Mouse (Mus musculus) small intestine, adult 2 months (tissue): ENCODE results near the gene Scmh1. TPM values are rescaled to one million over a fixed set of nuclear protein-coding genes. Genes with fewer than 3 reads are reported as not detected.

Source experiments
- H3K27ac ChIP-seq: fragments of 200-500 bp; 2 replicates; pipeline ENCODE4 v1.5.1; 2012; ENCODE audit warnings: low read depth, low read length, control low read depth, inconsistent platforms; ENCODE audit not compliant: insufficient read depth
- H3K27me3 ChIP-seq: fragments of 200-500 bp; 2 replicates; pipeline ENCODE4 v1.6.1; 2012; ENCODE audit warnings: mild to moderate bottlenecking, moderate library complexity, low read length, inconsistent platforms; ENCODE audit not compliant: control insufficient read depth, insufficient read depth
- H3K36me3 ChIP-seq: fragments of 200-500 bp; 2 replicates; pipeline ENCODE4 v1.6.1; 2012; ENCODE audit warnings: mild to moderate bottlenecking, low read length, control low read depth, inconsistent platforms; ENCODE audit not compliant: control insufficient read depth, insufficient read depth
- H3K4me1 ChIP-seq: fragments of 200-500 bp; 2 replicates; pipeline ENCODE4 v1.6.1; 2012; ENCODE audit warnings: low read length, inconsistent platforms, mixed read lengths; ENCODE audit not compliant: control insufficient read depth, insufficient read depth, insufficient read length
- H3K4me3 ChIP-seq: fragments of 200-500 bp; 2 replicates; pipeline ENCODE4 v1.5.1; 2012; ENCODE audit warnings: low read depth, mild to moderate bottlenecking, control low read depth, inconsistent platforms, low read length, moderate library complexity
- CTCF ChIP-seq: fragments of 200-500 bp; IDR thresholded peaks from 2 replicates; pipeline ENCODE4 v1.5.1; 2012; ENCODE audit warnings: low read depth, mild to moderate bottlenecking, control low read depth, inconsistent platforms, low read length, moderate library complexity, mixed read lengths; ENCODE audit not compliant: insufficient replicate concordance, insufficient read length; ENCODE audit errors: extremely low read depth
- POLR2A ChIP-seq: fragments of 200-500 bp; IDR thresholded peaks from 2 replicates; pipeline ENCODE4 v1.6.1; 2012; ENCODE audit warnings: low read depth, mild to moderate bottlenecking, control low read depth, inconsistent platforms, low read length, moderate library complexity
- WGBS: fragments of 180-500 bp; shearing (Covaris S2); methylation state at CpG from one replicate; pipeline ENCODE4 v1.1.7; 2018; 5-methylcytosine and 5-hydroxymethylcytosine counted together
- polyA plus RNA-seq: library from polyadenylated mRNA; depleted of rRNA; stranded (reverse); fragments of >200 nt; gene quantifications from 2 replicates; pipeline ENCODE4 v1.2.3, GENCODE M21; 2012

The Scmh1 gene
- polyA plus RNA-seq, 1 experiment, result 10.6 TPM

DNA sequence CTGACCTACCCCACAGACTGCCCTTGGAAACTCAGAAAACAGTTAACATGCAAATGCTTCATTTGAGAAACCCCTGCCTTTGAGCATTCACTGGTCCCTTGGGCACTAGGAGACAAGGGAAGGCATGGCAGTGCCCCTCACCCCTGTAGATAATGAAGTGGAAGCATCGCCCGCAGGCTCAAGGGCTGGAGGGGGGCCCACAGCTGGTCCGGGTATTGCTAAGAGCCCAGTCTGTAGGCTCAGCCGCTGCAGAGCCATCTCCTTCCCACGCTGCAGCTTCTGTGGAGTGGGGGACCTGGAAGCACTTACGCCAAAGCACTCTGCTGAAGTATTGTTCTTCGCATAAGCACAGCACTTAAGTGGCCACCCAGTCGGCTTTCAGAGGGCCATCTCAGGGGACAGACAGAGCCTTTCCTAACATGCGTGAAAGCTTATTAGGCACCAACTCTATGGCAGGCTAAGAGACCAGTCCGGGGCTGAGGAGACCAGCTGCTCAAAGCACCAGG lies 35.2 kb upstream of the Scmh1 start:
- WGBS, result 65% methylated on average over 10 of the region's 10 CpGs
- Histone ChIP-seq H3K27ac (no peak overlapping the region), H3K4me3 (peak overlapping the region; percentile 23), H3K36me3 (no peaks in the 10 kb centered on the region), H3K27me3 (no peaks in the 10 kb centered on the region), H3K4me1 (no peaks in the 10 kb centered on the region)
- TF ChIP-seq CTCF (no peak), POLR2A (no peak)

DNA sequence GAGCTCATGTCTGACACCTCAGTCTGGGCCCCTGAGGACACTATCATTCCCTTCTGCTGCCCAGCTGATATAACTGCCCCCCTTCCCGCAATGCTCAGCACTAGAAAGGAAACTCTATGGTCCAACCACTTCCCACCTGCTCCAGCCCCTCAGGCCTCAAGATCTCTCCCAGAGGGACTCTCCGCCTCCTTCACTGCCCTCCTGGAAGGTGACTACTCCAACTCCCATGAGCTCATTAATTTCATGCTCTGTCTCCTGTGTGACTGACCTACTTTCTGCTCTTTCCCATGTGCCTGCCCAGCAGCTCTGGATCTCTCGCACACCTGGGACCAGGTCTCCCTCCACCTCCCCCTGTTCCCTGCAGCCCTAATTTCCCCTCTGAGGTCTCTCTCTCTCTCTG lies 32.2 kb upstream of the Scmh1 start:
- no peak overlapping the region for H3K27ac ChIP-seq
- TF ChIP-seq POLR2A (no peak), CTCF (no peak)
- no peaks in the 10 kb centered on the region for H3K36me3 ChIP-seq
- WGBS, result 78% methylated on average over 3 of the region's 3 CpGs
- no peak overlapping the region for H3K4me3 ChIP-seq
- no peaks in the 10 kb centered on the region for H3K4me1 ChIP-seq
- H3K27me3 ChIP-seq, result no peaks in the 10 kb centered on the region; the same call in 1 of the 2 replicates

DNA sequence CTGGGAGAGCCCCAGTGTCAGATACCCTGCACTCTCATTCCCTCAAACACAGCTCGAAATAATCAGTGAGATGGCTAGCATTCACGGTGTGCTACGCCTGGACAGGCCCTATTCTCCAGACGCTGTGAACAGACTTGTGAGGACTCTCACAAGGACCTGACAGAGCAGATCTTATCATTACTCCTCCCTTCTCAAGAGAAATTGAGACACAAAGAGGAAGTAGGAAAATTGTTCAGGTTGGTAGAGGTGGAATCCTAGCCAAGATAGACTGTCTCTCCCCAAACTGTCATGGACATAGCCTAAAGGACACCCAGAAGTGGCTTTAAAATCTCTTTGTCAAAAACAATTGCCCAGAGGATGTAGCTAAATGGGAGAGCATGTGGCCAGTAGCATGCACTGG lies 31.3 kb upstream of the Scmh1 start:
- H3K36me3 ChIP-seq, result no peaks in the 10 kb centered on the region
- H3K27me3 ChIP-seq, result no peaks in the 10 kb centered on the region; the same call in 1 of the 2 replicates
- H3K27ac ChIP-seq, result no peak overlapping the region
- WGBS, result 71% methylated on average over 4 of the region's 4 CpGs
- TF ChIP-seq CTCF, result no peak
- TF ChIP-seq POLR2A, result no peak
- H3K4me1 ChIP-seq, result no peaks in the 10 kb centered on the region
- no peak overlapping the region for H3K4me3 ChIP-seq

DNA sequence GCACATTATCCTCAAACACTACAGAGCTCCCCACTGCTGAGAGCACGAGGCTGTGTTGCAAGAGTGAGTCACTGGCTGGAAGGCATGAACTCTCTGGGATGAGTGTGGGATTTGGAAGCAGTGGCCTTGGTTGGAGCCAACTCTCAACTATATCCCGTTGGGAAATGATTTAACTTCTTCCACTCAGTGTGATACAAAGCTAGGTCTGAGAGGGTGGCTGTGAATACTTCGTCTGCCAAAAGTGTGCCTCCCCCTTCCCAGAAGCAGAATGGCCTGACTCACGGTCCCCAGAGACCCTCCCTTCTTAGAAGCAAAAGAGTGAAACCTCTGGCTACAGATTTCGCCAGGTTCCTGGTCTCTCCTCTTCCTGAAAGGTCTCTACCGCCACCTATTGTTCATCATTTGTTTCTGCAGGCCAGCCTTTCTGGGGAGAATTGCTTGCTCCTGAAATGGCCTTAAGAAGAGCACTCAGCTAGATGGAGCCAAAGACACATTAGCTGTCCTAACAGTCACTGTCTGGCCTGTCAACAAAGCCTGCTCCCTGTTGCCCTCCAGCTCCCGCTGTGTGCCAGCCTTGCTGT lies 24.2 kb upstream of the Scmh1 start:
- Histone ChIP-seq H3K36me3 (no peaks in the 10 kb centered on the region), H3K27ac (0 out of 2 replicates have a peak overlapping the region, but pooled peaks have one; percentile 22), H3K27me3 (no peaks in the 10 kb centered on the region; the same call in 1 of the 2 replicates), H3K4me1 (peaks cover 2% of the 10 kb centered on the region), H3K4me3 (peak overlapping the region; percentile 29; the same call in 1 of the 2 replicates)
- TF ChIP-seq CTCF, result peak; percentile 48; the same call in 1 of the 2 replicates
- no peak for TF ChIP-seq POLR2A
- WGBS, result 8% methylated on average over 7 of the region's 7 CpGs

DNA sequence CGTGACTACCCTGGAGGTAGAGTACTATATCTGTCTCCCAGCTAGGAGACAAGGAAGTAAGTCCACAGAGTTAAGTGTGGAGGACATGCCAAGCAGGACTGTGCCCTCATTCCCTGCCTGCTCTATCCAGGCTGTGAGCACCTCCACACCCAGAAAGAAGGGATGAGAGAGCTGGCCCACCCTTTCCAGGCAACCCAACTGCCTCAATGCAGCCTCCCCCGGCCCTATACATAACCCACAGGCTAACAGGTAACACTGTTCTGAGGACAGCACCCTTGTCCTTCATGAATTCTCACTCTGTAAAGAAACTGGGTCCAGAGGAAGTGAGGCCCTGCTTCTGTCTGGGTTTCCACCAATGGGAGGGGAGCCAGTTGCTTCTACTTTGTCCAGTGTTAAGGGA lies 19.6 kb upstream of the Scmh1 start:
- TF ChIP-seq POLR2A (no peak), CTCF (no peak)
- no peak overlapping the region for H3K27ac ChIP-seq
- WGBS, result 66% methylated on average over 2 of the region's 2 CpGs

DNA sequence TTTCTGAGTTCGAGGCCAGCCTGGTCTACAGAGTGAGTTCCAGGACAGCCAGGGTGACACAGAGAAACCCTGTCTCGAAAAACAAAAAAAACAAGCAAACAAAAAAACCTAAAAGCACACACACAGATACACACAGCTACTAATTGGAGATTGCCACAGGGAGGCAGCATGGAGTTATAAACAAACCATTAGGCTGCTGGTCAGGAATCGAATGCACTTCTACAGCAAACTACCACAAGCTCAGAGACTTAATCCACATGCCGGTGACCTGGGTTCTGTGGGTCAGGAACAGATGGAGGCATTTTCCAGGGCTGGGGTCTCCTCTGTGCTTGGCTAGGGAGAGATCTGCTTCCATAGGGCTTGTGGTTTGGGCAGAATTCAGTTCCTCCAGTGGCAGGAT lies 17.6 kb upstream of the Scmh1 start:
- WGBS, result 30% methylated on average over 4 of the region's 4 CpGs
- TF ChIP-seq CTCF, result no peak
- no peak for TF ChIP-seq POLR2A

More for the DNA sequence above, 19.6 kb upstream of the Scmh1 start:
- Histone ChIP-seq H3K4me3 (no peak overlapping the region), H3K27me3 (no peaks in the 10 kb centered on the region), H3K36me3 (no peaks in the 10 kb centered on the region), H3K4me1 (peaks cover 2% of the 10 kb centered on the region)

DNA sequence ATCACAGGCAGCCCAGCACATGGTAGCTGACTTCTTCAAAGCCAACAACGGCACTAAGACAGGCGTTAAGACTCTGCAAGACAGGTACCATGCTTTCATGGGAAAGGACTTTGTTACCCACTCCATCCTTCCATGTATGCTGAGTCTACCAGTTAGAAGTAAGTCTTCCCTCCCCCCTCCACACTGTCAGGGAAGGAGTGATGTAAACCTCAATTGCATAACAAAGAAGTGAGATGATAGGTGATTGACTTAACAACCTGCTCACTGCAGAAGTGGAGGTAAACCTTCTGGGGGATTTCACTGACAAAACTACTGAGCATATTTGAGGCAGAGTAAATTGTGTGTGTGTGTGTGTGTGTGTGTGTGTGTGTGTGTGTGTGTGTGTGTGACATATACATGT lies 17.1 kb upstream of the Scmh1 start:
- Histone ChIP-seq H3K27me3 (no peaks in the 10 kb centered on the region), H3K4me1 (no peaks in the 10 kb centered on the region), H3K27ac (no peak overlapping the region), H3K4me3 (no peak overlapping the region), H3K36me3 (no peaks in the 10 kb centered on the region)
- WGBS, result 88% methylated on average over 2 of the region's 2 CpGs
- TF ChIP-seq POLR2A (no peak), CTCF (no peak)

More for the DNA sequence above, 17.6 kb upstream of the Scmh1 start:
- Histone ChIP-seq H3K4me3 (no peak overlapping the region), H3K27ac (no peak overlapping the region), H3K27me3 (no peaks in the 10 kb centered on the region), H3K4me1 (no peaks in the 10 kb centered on the region), H3K36me3 (no peaks in the 10 kb centered on the region)
